ENCODE assay signal across 24 mouse cellular contexts in genomic region chr10:39158306-39158705, GRCm38 (mm10). TPM values are rescaled to one million over a fixed set of nuclear protein-coding genes. Genes with fewer than 3 reads are reported as not detected.
DNase-seq lines count a peak whose midpoint lies in the region; TF ChIP-seq lines count a peak whose summit lies in the region.
"Had no signal": no experiment of that assay in that cellular context is flagged by ENCODE, and none has a peak within 500 bp of the region (broad histone marks: within the 10 kb centered on the region; RNA-seq: fewer than 3 reads in every experiment).

No protein-coding gene starts in this region.

- H3K27ac ChIP-seq in layer of hippocampus, adult 2 months: no peak overlapping the region
- H3K27ac ChIP-seq: forebrain, embryonic 10.5 days; hindbrain, embryonic 15.5 days; limb, embryonic 10.5 days; liver, embryonic 13.5 days; stomach, embryonic 15.5 days had no signal

- TF ChIP-seq CTCF in layer of hippocampus, adult 2 months (conservative IDR thresholded peaks at IDR 0.05): peak; percentile 15; the same call in 1 of the 2 replicates

- DNase-seq in layer of hippocampus, adult 2 months (ENCODE audit: low spot score in 2 of 2): no peak
- DNase-seq in layer of hippocampus, postnatal 25 days (ENCODE audit: extremely low spot score in 1 of 2, low spot score in 1 of 2): no peak
- DNase-seq in thymus, postnatal 0 days (ENCODE audit: low spot score): peak; percentile 14
- DNase-seq in thymus, postnatal 25 days: no peak
- DNase-seq in ZHBTc4 (ENCODE audit: low read depth, low spot score): peak; percentile 54
- no peak for DNase-seq in yolk sac, embryonic 10.5 days (ENCODE audit: low spot score)
- no peak for DNase-seq in adrenal gland, postnatal 4 days (ENCODE audit: low spot score in 2 of 2)
- DNase-seq: adrenal gland, postnatal 36 days; cerebellum, adult 2 months; cerebellum, postnatal 36 days; heart, adult 18-20 months; heart, postnatal 36 days; kidney, adult 11 months; kidney, postnatal 14 days; liver, embryonic 13.5 days; lung, postnatal 10 days had no signal

- no peak overlapping the region for H3K4me3 ChIP-seq in layer of hippocampus, adult 2 months
- H3K4me3 ChIP-seq: forebrain, embryonic 10.5 days; hindbrain, embryonic 15.5 days; limb, embryonic 10.5 days; liver, embryonic 13.5 days; megakaryocyte, embryonic 14.5 days; stomach, embryonic 15.5 days had no signal

RNA-seq across cellular contexts. Expression of gene Ccn6, which starts 5.3 kb away (rescaled TPM):
- under 1 TPM; 0.32 to 0.44 TPM for total RNA-seq in layer of hippocampus, adult 2 months (2021)
- under 1 TPM in 1 of 2 experiments, not detected in 1; 0.37 TPM for total RNA-seq in layer of hippocampus, postnatal 25 days (2021)
- polyA plus RNA-seq in thymus, postnatal 0 days (2015; fragmentation: Nextera tagmentation; extraction: Ambion mirVana): 0.36 and 1.6 TPM in 2 replicates
- 1 to 10 TPM in 1 of 2 experiments, under 1 TPM in 1; 0.62 to 1.2 TPM for total RNA-seq in adrenal gland, postnatal 4 days (2021)
- total RNA-seq: G1E; gastrocnemius, adult 8-10 months; heart, adult 18-20 months; heart, postnatal 36 days; neutrophil, adult 5-6 weeks had no signal
- polyA plus RNA-seq: G1E had no signal

RNA-seq across cellular contexts. Expression of gene Tube1, which starts 24.5 kb away (rescaled TPM):
- 1 to 10 TPM; 3.5 to 3.8 TPM for total RNA-seq in layer of hippocampus, adult 2 months (2021)
- 1 to 10 TPM; 2.1 to 2.2 TPM for total RNA-seq in layer of hippocampus, postnatal 25 days (2021)
- 92.1 and 120 TPM in 2 replicates for polyA plus RNA-seq in thymus, postnatal 0 days (2015; fragmentation: Nextera tagmentation; extraction: Ambion mirVana)
- 1 to 10 TPM; 5.5 to 5.7 TPM for total RNA-seq in adrenal gland, postnatal 4 days (2021)

RNA-seq across cellular contexts. Expression of gene Fam229b, which starts 24.6 kb away (rescaled TPM):
- 10 to 100 TPM; 11.2 to 12.3 TPM for total RNA-seq in layer of hippocampus, adult 2 months (2021)
- 10 to 100 TPM; 11.6 to 13.5 TPM for total RNA-seq in layer of hippocampus, postnatal 25 days (2021)
- polyA plus RNA-seq in thymus, postnatal 0 days (2015; fragmentation: Nextera tagmentation; extraction: Ambion mirVana): 7.2 TPM in 2 replicates
- 1 to 10 TPM; 5.3 to 7.3 TPM for total RNA-seq in adrenal gland, postnatal 4 days (2021)

Comparison
In these comparisons a context has a peak if more than half of its experiments do, and no peak if none do; other contexts are left out.
1. DNase-seq: peak in thymus, postnatal 0 days (single experiment) and ZHBTc4 (single experiment); none in layer of hippocampus, adult 2 months (0 of 2), layer of hippocampus, postnatal 25 days (0 of 2), thymus, postnatal 25 days (single experiment), yolk sac, embryonic 10.5 days (single experiment) and adrenal gland, postnatal 4 days (0 of 2).